Mouse (Mus musculus) heart, postnatal 0 days (tissue): Measurements from ENCODE around the gene Pafah1b2. TPM values are rescaled to one million over a fixed set of nuclear protein-coding genes. Genes with fewer than 3 reads are reported as not detected.

ENCODE experiments used
- ATAC-seq: fragments of 200-750 bp; cut with Nextera tagmentation; 2 replicates; pipeline ENCODE4 v1.8.0; 2017; ENCODE audit warnings: low read depth, moderate number of reproducible peaks, moderate library complexity; ENCODE audit not compliant: insufficient read depth
- DNase-seq: peaks from one replicate; pipeline ENCODE4 v3.0.0-alpha.2; 2016; ENCODE audit warnings: low spot score
- H3K27ac ChIP-seq: fragments of 300-500 bp; sonication (generic); 2 replicates; pipeline ENCODE4 v1.5.1; 2014; ENCODE audit warnings: low read depth, mild to moderate bottlenecking
- H3K27me3 ChIP-seq: fragments of 300-500 bp; sonication (generic); 2 replicates; pipeline ENCODE4 v1.6.1; 2014; ENCODE audit warnings: low read length, mixed read lengths; ENCODE audit not compliant: control insufficient read depth, insufficient read depth
- H3K36me3 ChIP-seq: fragments of 300-500 bp; sonication (generic); replicated peaks from 2 replicates; pipeline ENCODE4 v1.6.1; 2014; ENCODE audit warnings: low read length, mixed read lengths; ENCODE audit not compliant: control insufficient read depth, insufficient read depth
- H3K4me1 ChIP-seq: fragments of 300-500 bp; sonication (generic); 2 replicates; pipeline ENCODE4 v1.6.1; 2014; ENCODE audit warnings: antibody characterized with exemption; ENCODE audit not compliant: control insufficient read depth, insufficient read depth
- H3K4me2 ChIP-seq: fragments of 300-500 bp; sonication (generic); 2 replicates; pipeline ENCODE4 v1.6.1; 2014; ENCODE audit warnings: low read depth, mild to moderate bottlenecking, low read length, moderate library complexity
- H3K4me3 ChIP-seq: fragments of 300-500 bp; sonication (generic); 2 replicates; pipeline ENCODE4 v1.5.1; 2014; ENCODE audit warnings: low read depth, low read length
- H3K9ac ChIP-seq: fragments of 300-500 bp; sonication (generic); replicated peaks from 2 replicates; pipeline ENCODE4 v1.6.1; 2014; ENCODE audit warnings: low read depth, low read length, mixed read lengths
- H3K9me3 ChIP-seq: fragments of 300-500 bp; sonication (generic); replicated peaks from 2 replicates; pipeline ENCODE4 v1.6.1; 2016; ENCODE audit warnings: low read length; ENCODE audit not compliant: control insufficient read depth
- CTCF ChIP-seq: IDR thresholded peaks from 2 replicates; pipeline ENCODE4 v1.5.1; 2016; ENCODE audit warnings: antibody characterized with exemption, control low read depth, low read depth
- EP300 ChIP-seq: IDR thresholded peaks from 2 replicates; pipeline ENCODE4 v1.6.1; 2016; ENCODE audit warnings: antibody characterized with exemption, low read depth
- WGBS: fragments of 180-500 bp; shearing (Covaris S2); extraction: QIAGEN DNeasy Blood & Tissue Kit; methylation state at CpG from one replicate; pipeline ENCODE4 v1.1.7; 2014; 5-methylcytosine and 5-hydroxymethylcytosine counted together
- polyA plus RNA-seq: library from polyadenylated mRNA; unstranded; fragments of >200 nt; fragmentation: Nextera tagmentation; extraction: Ambion mirVana; gene quantifications from 2 replicates; pipeline ENCODE4 v1.2.1, GENCODE M21; 2015
- total RNA-seq: library from RNA; depleted of rRNA; stranded (reverse); fragments of >200 nt; gene quantifications from 2 replicates; pipeline ENCODE4 v1.2.3, GENCODE M21; 2014; ENCODE audit warnings: low replicate concordance

The Pafah1b2 gene
- total and polyA plus RNA-seq, 2 experiments from 2014 or later = 41.0 to 92.8 TPM

GRCm38 (mm10) chr9:46008931-46009668, 3.4 kb downstream of the Pafah1b2 start:
- Histone ChIP-seq H3K36me3 (no peaks in the 10 kb centered on the region), H3K4me1 (peaks cover 11% of the 10 kb centered on the region), H3K27ac (no peak overlapping the region), H3K4me3 (no peak overlapping the region), H3K4me2 (no peak overlapping the region), H3K27me3 (no peaks in the 10 kb centered on the region), H3K9me3 (no peaks in the 10 kb centered on the region), H3K9ac (no peak overlapping the region)
- TF ChIP-seq EP300 (no peak), CTCF (no peak)
- WGBS = 73% methylated on average over 7 of the region's 7 CpGs
- ATAC-seq (no peak), DNase-seq (no peak)

GRCm38 (mm10) chr9:46006224-46006623, 6.3 kb downstream of the Pafah1b2 start:
- Histone ChIP-seq H3K4me2 (no peak overlapping the region), H3K27ac (no peak overlapping the region), H3K4me1 (no peaks in the 10 kb centered on the region), H3K9ac (no peak overlapping the region; the same call in 1 of the 2 replicates), H3K9me3 (no peaks in the 10 kb centered on the region), H3K4me3 (no peak overlapping the region), H3K27me3 (no peaks in the 10 kb centered on the region), H3K36me3 (no peaks in the 10 kb centered on the region)
- DNase-seq (no peak), ATAC-seq (no peak)
- WGBS = 49% methylated on average over 5 of the region's 5 CpGs
- no peak for TF ChIP-seq CTCF
- TF ChIP-seq EP300 = no peak

- no peaks in the 10 kb centered on the region for H3K9me3 ChIP-seq
- no peak overlapping the region for H3K9ac ChIP-seq
- H3K27me3 ChIP-seq = no peaks in the 10 kb centered on the region
- H3K4me3 ChIP-seq = no peak overlapping the region
- TF ChIP-seq EP300 (no peak), CTCF (no peak)
- no peaks in the 10 kb centered on the region for H3K4me1 ChIP-seq
- H3K4me2 ChIP-seq = no peak overlapping the region
- no peak for ATAC-seq
- H3K27ac ChIP-seq = no peak overlapping the region
- no peak for DNase-seq
- no peaks in the 10 kb centered on the region for H3K36me3 ChIP-seq
- 53% methylated on average over 3 of the region's 3 CpGs for WGBS
These were observed 8.0 kb downstream of the Pafah1b2 start for GRCm38 (mm10) chr9:46004529-46004928.

- no peaks in the 10 kb centered on the region for H3K27me3 ChIP-seq
- 6% methylated on average over 7 of the region's 7 CpGs for WGBS
These were observed 8.8 kb downstream of the Pafah1b2 start for GRCm38 (mm10) chr9:46003729-46004128.

GRCm38 (mm10) chr9:45999009-45999408, 13.5 kb downstream of the Pafah1b2 start:
- TF ChIP-seq CTCF (no peak), EP300 (no peak)
- no peak for ATAC-seq

More at GRCm38 (mm10) chr9:46003729-46004128, 8.8 kb downstream of the Pafah1b2 start:
- Histone ChIP-seq H3K4me1 (no peaks in the 10 kb centered on the region), H3K27ac (no peak overlapping the region), H3K9ac (no peak overlapping the region), H3K4me3 (no peak overlapping the region), H3K36me3 (no peaks in the 10 kb centered on the region), H3K9me3 (no peaks in the 10 kb centered on the region), H3K4me2 (0 out of 2 replicates have a peak overlapping the region, but pooled peaks have one; percentile 10)
- ATAC-seq = peak; percentile 49; the same call in 1 of the 2 replicates
- peak; percentile 80 for DNase-seq
- TF ChIP-seq CTCF = peak; percentile 86
- TF ChIP-seq EP300 = no peak

GRCm38 (mm10) chr9:45985229-45985567, 27.3 kb downstream of the Pafah1b2 start:
- Histone ChIP-seq H3K9ac (peak overlapping the region; percentile 95), H3K36me3 (no peaks in the 10 kb centered on the region), H3K4me1 (peaks cover 15% of the 10 kb centered on the region), H3K4me3 (peak overlapping the region; percentile 91), H3K27ac (peak overlapping the region; percentile 92), H3K4me2 (peak overlapping the region; percentile 89), H3K9me3 (no peaks in the 10 kb centered on the region), H3K27me3 (no peaks in the 10 kb centered on the region)
- TF ChIP-seq EP300 (no peak), CTCF (no peak)
- ATAC-seq (peak; percentile 31; the same call in 1 of the 2 replicates), DNase-seq (peak; percentile 39)
- WGBS = 3% methylated on average over 4 of the region's 4 CpGs

More at GRCm38 (mm10) chr9:45999009-45999408, 13.5 kb downstream of the Pafah1b2 start:
- Histone ChIP-seq H3K4me2 (no peak overlapping the region), H3K36me3 (no peaks in the 10 kb centered on the region), H3K9me3 (no peaks in the 10 kb centered on the region), H3K9ac (no peak overlapping the region), H3K27me3 (no peaks in the 10 kb centered on the region), H3K27ac (no peak overlapping the region), H3K4me3 (no peak overlapping the region), H3K4me1 (no peaks in the 10 kb centered on the region)
- no peak for DNase-seq
- WGBS = 76% methylated on average over 4 of the region's 4 CpGs
